Mouse (Mus musculus): Measurements from ENCODE around the gene Grik1. TPM values are rescaled to one million over a fixed set of nuclear protein-coding genes. Genes with fewer than 3 reads are reported as not detected.

The Grik1 gene
- polyA plus RNA-seq (2012; ENCODE audit: low replicate concordance), result not detected in 2 replicates

GRCm38 (mm10) chr16:88290132-88290772 is at the start of gene Grik1:
Grik1 (minus strand) TSS chr16:88290265.

Other genes with a start within 250 kb of the Grik1 start
- not detected in 2 replicates for gene Cldn17, start 216.7 kb upstream of the Grik1 start, polyA plus RNA-seq (2012; ENCODE audit: low replicate concordance)